Mouse (Mus musculus): ENCODE results near the gene Man1c1. TPM values are rescaled to one million over a fixed set of nuclear protein-coding genes. Genes with fewer than 3 reads are reported as not detected.

Man1c1 gene
- total and polyA plus RNA-seq, 3 experiments: 0.04 to 0.44 (median 0.20) TPM

DNA sequence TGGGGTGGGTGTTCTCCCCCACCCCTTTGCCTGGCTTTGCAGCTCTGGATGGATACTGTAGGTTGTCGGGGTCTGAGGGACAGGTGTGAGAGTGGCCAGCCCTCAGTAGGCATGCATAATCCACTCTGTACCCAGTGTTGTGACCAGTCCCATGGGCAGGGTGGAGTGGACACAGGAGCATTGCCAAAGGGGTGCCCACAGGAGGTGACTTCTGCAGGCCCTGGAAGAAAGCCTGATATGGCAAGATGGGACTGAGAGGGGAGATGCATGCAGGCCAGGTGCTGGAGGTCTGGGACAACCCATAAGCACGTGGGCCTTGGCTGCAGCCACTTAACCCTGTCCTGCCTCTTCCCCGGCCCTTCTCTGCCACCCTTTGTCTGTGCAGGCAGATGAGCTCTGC, 16.3 kb upstream of the Man1c1 start:
- Histone ChIP-seq H3K9ac (ENCODE audit: insufficient read depth, low read depth) (no peak overlapping the region), H3K4me1 (ENCODE audit: control insufficient read depth in 1 of 2, insufficient read depth in 2 of 2) (no peaks in the 10 kb centered on the region), H3K27ac (ENCODE audit: insufficient read depth, low read depth) (no peak overlapping the region), H3K79me2 (replicated peaks; ENCODE audit: control insufficient read depth, extremely low read depth, insufficient read depth, poor library complexity, severe bottlenecking) (no peaks in the 10 kb centered on the region), H3K9me3 (replicated peaks; ENCODE audit: low read length) (peaks cover 6% of the 10 kb centered on the region), H3K36me3 (replicated peaks in 1 of 2; ENCODE audit: control insufficient read depth in 1 of 2, insufficient read depth in 1 of 2, low read length in 1 of 2) (no peaks in the 10 kb centered on the region), H3K4me3 (replicated peaks in 1 of 3; ENCODE audit: low read depth in 2 of 3, low read length in 2 of 3, poor library complexity in 1 of 3) (no peak overlapping the region), H3K4me2 (ENCODE audit: insufficient read depth, low read depth, poor library complexity, severe bottlenecking) (no peak overlapping the region), H3K27me3 (replicated peaks) (peaks cover 17% of the 10 kb centered on the region)
- dilution Hi-C loops (cut with MboI; ENCODE audit: extremely low pct_ligation_motif_present, extremely low pct_unique_long_range_greater_than_20kb, low sequenced_read_pairs) (no loop called here), in situ Hi-C loops (cut with MboI; ENCODE audit: low pct_ligation_motif_present, low pct_unique_long_range_greater_than_20kb, low sequenced_read_pairs) (no loop called here)
- TF ChIP-seq HCFC1 (IDR thresholded peaks at IDR 0.05; ENCODE audit: low read depth, low read length) (no peak), MYC (IDR thresholded peaks at IDR 0.05; ENCODE audit: low read depth, low read length) (no peak), NRF1 (IDR thresholded peaks at IDR 0.05; ENCODE audit: low read depth, low read length) (no peak), JUND (conservative IDR thresholded peaks at IDR 0.05; ENCODE audit: low read depth, low read length) (no peak), USF2 (conservative IDR thresholded peaks at IDR 0.05; ENCODE audit: low read depth, low read length) (no peak), UBTF (IDR thresholded peaks at IDR 0.05; ENCODE audit: low read depth, low read length) (no peak), MAZ (IDR thresholded peaks at IDR 0.05; ENCODE audit: low read depth, low read length) (no peak), POLR2AphosphoS2 (IDR thresholded peaks at IDR 0.05; ENCODE audit: low read depth, low read length) (no peak), NELFE (IDR thresholded peaks at IDR 0.05; ENCODE audit: low read depth, low read length) (no peak), SIN3A (IDR thresholded peaks at IDR 0.05; ENCODE audit: low read length) (no peak), CTCF (conservative IDR thresholded peaks at IDR 0.05 in 1 of 2, IDR thresholded peaks at IDR 0.05 in 1 of 2; ENCODE audit: low read depth in 2 of 2, low read length in 2 of 2) (no peak), USF1 (IDR thresholded peaks at IDR 0.05; ENCODE audit: low read depth, low read length) (no peak), ZNF384 (IDR thresholded peaks at IDR 0.05; ENCODE audit: low read depth, low read length) (no peak)
- no peak for DNase-seq (ENCODE audit: extremely low read depth)

DNA sequence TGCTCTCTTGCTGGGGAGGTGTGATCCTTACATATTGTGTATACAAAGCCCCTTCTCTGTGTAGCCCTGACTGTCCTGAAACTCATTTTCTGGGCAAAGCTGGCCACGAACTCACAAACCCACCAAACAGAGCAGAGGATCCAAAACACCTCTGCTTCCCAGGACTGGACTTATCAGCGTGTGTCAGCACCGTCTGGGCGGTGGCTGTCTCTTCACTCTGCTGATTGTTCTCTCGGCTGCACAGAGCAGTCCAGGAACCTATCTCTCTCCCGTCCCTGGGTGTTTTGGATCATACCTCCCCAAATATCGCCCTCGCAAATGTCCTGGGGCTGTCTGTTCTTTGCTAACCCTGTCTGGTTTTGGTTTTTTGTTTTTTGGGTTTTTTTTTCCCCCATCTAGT, 15.4 kb upstream of the Man1c1 start:
- no peak overlapping the region for H3K4me3 ChIP-seq (replicated peaks in 1 of 3; ENCODE audit: low read depth in 2 of 3, low read length in 2 of 3, poor library complexity in 1 of 3)
- no peaks in the 10 kb centered on the region for H3K36me3 ChIP-seq (replicated peaks in 1 of 2; ENCODE audit: control insufficient read depth in 1 of 2, insufficient read depth in 1 of 2, low read length in 1 of 2)
- no peak for DNase-seq (ENCODE audit: extremely low read depth)
- dilution Hi-C loops (cut with MboI; ENCODE audit: extremely low pct_ligation_motif_present, extremely low pct_unique_long_range_greater_than_20kb, low sequenced_read_pairs): no loop called here
- H3K79me2 ChIP-seq (replicated peaks; ENCODE audit: control insufficient read depth, extremely low read depth, insufficient read depth, poor library complexity, severe bottlenecking): no peaks in the 10 kb centered on the region
- H3K9ac ChIP-seq (ENCODE audit: insufficient read depth, low read depth): no peak overlapping the region
- peaks cover 6% of the 10 kb centered on the region for H3K9me3 ChIP-seq (replicated peaks; ENCODE audit: low read length)
- peaks cover 17% of the 10 kb centered on the region for H3K27me3 ChIP-seq (replicated peaks)
- H3K4me1 ChIP-seq (ENCODE audit: control insufficient read depth in 1 of 2, insufficient read depth in 2 of 2): no peaks in the 10 kb centered on the region
- no peak overlapping the region for H3K4me2 ChIP-seq (ENCODE audit: insufficient read depth, low read depth, poor library complexity, severe bottlenecking)
- no peak overlapping the region for H3K27ac ChIP-seq (ENCODE audit: insufficient read depth, low read depth)
- TF ChIP-seq ZMIZ1 (IDR thresholded peaks at IDR 0.05; ENCODE audit: low read depth, low read length) (no peak), JUN (IDR thresholded peaks at IDR 0.05; ENCODE audit: insufficient read depth, low read depth, low read length) (no peak), GABPA (IDR thresholded peaks at IDR 0.05; ENCODE audit: insufficient replicate concordance, low read depth, low read length) (no peak), BHLHE40 (IDR thresholded peaks at IDR 0.05; ENCODE audit: low read depth, low read length) (no peak), MAFK (IDR thresholded peaks at IDR 0.05; ENCODE audit: insufficient replicate concordance, low read length) (no peak), MAX (IDR thresholded peaks at IDR 0.05; ENCODE audit: low read length) (no peak), MXI1 (IDR thresholded peaks at IDR 0.05; ENCODE audit: low read depth, low read length) (no peak), MEF2A (IDR thresholded peaks at IDR 0.05; ENCODE audit: borderline replicate concordance, low read depth, low read length) (no peak), ETS1 (conservative IDR thresholded peaks at IDR 0.05; ENCODE audit: low read depth, low read length) (no peak), POLR2A (IDR thresholded peaks at IDR 0.05; ENCODE audit: low read depth, low read length) (no peak), UBTF (IDR thresholded peaks at IDR 0.05; ENCODE audit: low read depth, low read length) (no peak), HCFC1 (IDR thresholded peaks at IDR 0.05; ENCODE audit: low read depth, low read length) (no peak), CHD1 (IDR thresholded peaks at IDR 0.05; ENCODE audit: low read depth, low read length) (no peak), ELF1 (IDR thresholded peaks at IDR 0.05; ENCODE audit: low read depth, low read length) (no peak), RAD21 (IDR thresholded peaks at IDR 0.05; ENCODE audit: low read depth, low read length) (no peak)
- in situ Hi-C loops (cut with MboI; ENCODE audit: low pct_ligation_motif_present, low pct_unique_long_range_greater_than_20kb, low sequenced_read_pairs): no loop called here
